Mouse (Mus musculus) midbrain, embryonic 14.5 days (tissue): Measurements from ENCODE around the gene 2410137M14Rik. TPM values are rescaled to one million over a fixed set of nuclear protein-coding genes. Genes with fewer than 3 reads are reported as not detected.

Source experiments
- ATAC-seq: fragments of 200-750 bp; cut with Nextera tagmentation; 2 replicates; pipeline ENCODE4 v1.8.0; 2017; ENCODE audit warnings: moderate number of reproducible peaks, moderate library complexity; ENCODE audit not compliant: low FRiP score, low TSS enrichment
- DNase-seq: peaks from one replicate; pipeline ENCODE4 v3.0.0-alpha.2; 2015
- H3K27ac ChIP-seq: fragments of 300-500 bp; sonication (generic); replicated peaks from 2 replicates; pipeline ENCODE4 v1.5.1; 2014; ENCODE audit warnings: mild to moderate bottlenecking, low read depth, low read length, moderate library complexity
- H3K27me3 ChIP-seq: fragments of 300-500 bp; sonication (generic); 2 replicates; pipeline ENCODE4 v1.6.1; 2014; ENCODE audit warnings: low read length, control low read depth, mixed read lengths; ENCODE audit not compliant: control insufficient read depth, insufficient read depth
- H3K36me3 ChIP-seq: fragments of 300-500 bp; sonication (generic); 2 replicates; pipeline ENCODE4 v1.6.1; 2014; ENCODE audit warnings: low read length, control low read depth; ENCODE audit not compliant: control insufficient read depth, insufficient read depth
- H3K4me1 ChIP-seq: fragments of 300-500 bp; sonication (generic); 2 replicates; pipeline ENCODE4 v1.6.1; 2014; ENCODE audit warnings: mild to moderate bottlenecking, antibody characterized with exemption, low read length, control low read depth; ENCODE audit not compliant: control insufficient read depth, insufficient read depth
- H3K4me2 ChIP-seq: fragments of 300-500 bp; sonication (generic); 2 replicates; pipeline ENCODE4 v1.6.1; 2014; ENCODE audit warnings: mild to moderate bottlenecking, low read length, moderate library complexity
- H3K4me3 ChIP-seq: fragments of 300-500 bp; sonication (generic); replicated peaks from 2 replicates; pipeline ENCODE4 v1.5.1; 2014; ENCODE audit warnings: low read depth, low read length
- H3K9ac ChIP-seq: fragments of 300-500 bp; sonication (generic); replicated peaks from 2 replicates; pipeline ENCODE4 v1.6.1; 2014; ENCODE audit warnings: mild to moderate bottlenecking, low read length, moderate library complexity
- H3K9me3 ChIP-seq: fragments of 300-500 bp; sonication (generic); 2 replicates; pipeline ENCODE4 v1.6.1; 2016; ENCODE audit warnings: low read length, control low read depth, mixed read lengths; ENCODE audit not compliant: control insufficient read depth
- whole genome bisulfite sequencing: fragments of 180-500 bp; shearing (Covaris S2); extraction: QIAGEN DNeasy Blood & Tissue Kit; methylation state at CpG from one replicate; pipeline ENCODE4 v1.1.7; 2014; 5-methylcytosine and 5-hydroxymethylcytosine counted together
- polyA plus RNA-seq: library from polyadenylated mRNA; unstranded; fragments of >200 nt; fragmentation: Nextera tagmentation; extraction: Ambion mirVana; gene quantifications from 2 replicates; pipeline ENCODE4 v1.2.1, GENCODE M21; 2014

The 2410137M14Rik gene
- polyA plus RNA-seq, 1 experiment from 2014 or later, result 0.32 TPM

- H3K36me3 ChIP-seq, result peaks cover 17% of the 10 kb centered on the region
- no peak overlapping the region for H3K4me3 ChIP-seq
- no peaks in the 10 kb centered on the region for H3K9me3 ChIP-seq
- H3K4me2 ChIP-seq, result no peak overlapping the region
- H3K27ac ChIP-seq, result no peak overlapping the region
- WGBS, result 92% methylated on average over 1 of the region's 1 CpGs
- H3K27me3 ChIP-seq, result peaks cover 14% of the 10 kb centered on the region
- no peak for DNase-seq
- H3K9ac ChIP-seq, result no peak overlapping the region
- no peak for ATAC-seq
- H3K4me1 ChIP-seq, result peaks cover 16% of the 10 kb centered on the region
These were observed 32.8 kb downstream of the 2410137M14Rik start for GRCm38 (mm10) chr17:36948286-36948685.

GRCm38 (mm10) chr17:36947051-36947819, 33.8 kb downstream of the 2410137M14Rik start:
- H3K4me3 ChIP-seq, result peak overlapping the region; percentile 53

GRCm38 (mm10) chr17:36944121-36944775, 36.8 kb downstream of the 2410137M14Rik start:
- DNase-seq (peak; percentile 13), ATAC-seq (no peak)
- H3K4me2 ChIP-seq, result no peak overlapping the region
- H3K4me3 ChIP-seq, result no peak overlapping the region
- H3K9ac ChIP-seq, result no peak overlapping the region
- H3K36me3 ChIP-seq, result peaks cover 11% of the 10 kb centered on the region
- H3K27me3 ChIP-seq, result peaks cover 27% of the 10 kb centered on the region
- peaks cover 10% of the 10 kb centered on the region; the same call in 1 of the 2 replicates for H3K4me1 ChIP-seq
- no peak overlapping the region for H3K27ac ChIP-seq
- H3K9me3 ChIP-seq, result no peaks in the 10 kb centered on the region
- 22% methylated on average over 9 of the region's 9 CpGs for WGBS

More at GRCm38 (mm10) chr17:36947051-36947819, 33.8 kb downstream of the 2410137M14Rik start:
- Histone ChIP-seq H3K9me3 (no peaks in the 10 kb centered on the region), H3K27ac (peak overlapping the region; percentile 80), H3K9ac (peak overlapping the region; percentile 77), H3K27me3 (peaks cover 24% of the 10 kb centered on the region), H3K4me2 (peak overlapping the region; percentile 94), H3K4me1 (peaks cover 16% of the 10 kb centered on the region), H3K36me3 (peaks cover 17% of the 10 kb centered on the region)
- WGBS, result under 1% methylated on average over 62 of the region's 62 CpGs
- peak; percentile 81 for DNase-seq
- ATAC-seq, result peak; percentile 55

GRCm38 (mm10) chr17:36943691-36944090, 37.3 kb downstream of the 2410137M14Rik start:
- H3K4me2 ChIP-seq, result peak overlapping the region; percentile 65; the same call in 1 of the 2 replicates
- H3K9ac ChIP-seq, result no peak overlapping the region
- WGBS, result 25% methylated on average over 5 of the region's 5 CpGs
- DNase-seq (no peak), ATAC-seq (no peak)
- no peaks in the 10 kb centered on the region for H3K9me3 ChIP-seq
- peaks cover 5% of the 10 kb centered on the region for H3K36me3 ChIP-seq
- H3K4me1 ChIP-seq, result peaks cover 10% of the 10 kb centered on the region; the same call in 1 of the 2 replicates
- no peak overlapping the region for H3K27ac ChIP-seq
- peak overlapping the region; percentile 34; the same call in 1 of the 2 replicates for H3K4me3 ChIP-seq
- peaks cover 27% of the 10 kb centered on the region for H3K27me3 ChIP-seq

- Histone ChIP-seq H3K4me3 (peak within 1 kb of the TSS; percentile 34), H3K9me3 (no peaks in the 10 kb centered on the region), H3K4me2 (peak within 1 kb of the TSS; percentile 65), H3K9ac (peak within 1 kb of the TSS; percentile 40), H3K4me1 (peaks cover 10% of the 10 kb centered on the region; the same call in 1 of the 2 replicates), H3K36me3 (no peaks in the 10 kb centered on the region), H3K27ac (no peak within 1 kb of the TSS), H3K27me3 (peaks cover 27% of the 10 kb centered on the region)
- ATAC-seq (no peak), DNase-seq (peak; percentile 35)
- 3% methylated on average over 58 of the region's 59 CpGs for WGBS
These were observed 38.1 kb downstream of the 2410137M14Rik start, which contains the start of gene Rnf39 for GRCm38 (mm10) chr17:36942791-36943471. TSS of gene Rnf39 (plus strand) at chr17:36942918.

- H3K27ac ChIP-seq, result no peak overlapping the region
- peak overlapping the region; percentile 34 for H3K4me3 ChIP-seq
- DNase-seq, result no peak
- peaks cover 10% of the 10 kb centered on the region; the same call in 1 of the 2 replicates for H3K4me1 ChIP-seq
- H3K36me3 ChIP-seq, result no peaks in the 10 kb centered on the region
- ATAC-seq, result no peak
- 0 out of 2 replicates have a peak overlapping the region, but pooled peaks have one; percentile 40 for H3K9ac ChIP-seq
- H3K4me2 ChIP-seq, result peak overlapping the region; percentile 65
- 50% methylated on average over 10 of the region's 10 CpGs for WGBS
- no peaks in the 10 kb centered on the region for H3K9me3 ChIP-seq
- peaks cover 27% of the 10 kb centered on the region for H3K27me3 ChIP-seq
These were observed 38.6 kb downstream of the 2410137M14Rik start for GRCm38 (mm10) chr17:36942391-36942790.

GRCm38 (mm10) chr17:36938056-36938455, 43.0 kb downstream of the 2410137M14Rik start:
- Histone ChIP-seq H3K4me3 (no peak overlapping the region), H3K4me1 (no peaks in the 10 kb centered on the region), H3K36me3 (no peaks in the 10 kb centered on the region), H3K27me3 (peaks cover 11% of the 10 kb centered on the region), H3K9me3 (no peaks in the 10 kb centered on the region), H3K27ac (no peak overlapping the region), H3K9ac (no peak overlapping the region), H3K4me2 (no peak overlapping the region)
- WGBS, result 86% methylated on average over 2 of the region's 2 CpGs
- no peak for DNase-seq
- no peak for ATAC-seq

- ATAC-seq (no peak), DNase-seq (no peak)
- Histone ChIP-seq H3K27me3 (no peaks in the 10 kb centered on the region), H3K36me3 (no peaks in the 10 kb centered on the region), H3K4me3 (no peak overlapping the region), H3K4me2 (no peak overlapping the region), H3K9ac (no peak overlapping the region), H3K9me3 (no peaks in the 10 kb centered on the region), H3K27ac (no peak overlapping the region), H3K4me1 (no peaks in the 10 kb centered on the region)
- 89% methylated on average over 2 of the region's 2 CpGs for WGBS
These were observed 49.2 kb downstream of the 2410137M14Rik start for GRCm38 (mm10) chr17:36931806-36932205.
